Mouse (Mus musculus) cerebellum, postnatal 14 days (tissue): ENCODE results near the gene Chml.

Experiments
- DNase-seq, 2 experiments: peaks; one replicate each; pipeline ENCODE4 v3.0.0; 2021; ENCODE audit warnings: mixed read lengths in 2 of 2

Chml gene

DNA sequence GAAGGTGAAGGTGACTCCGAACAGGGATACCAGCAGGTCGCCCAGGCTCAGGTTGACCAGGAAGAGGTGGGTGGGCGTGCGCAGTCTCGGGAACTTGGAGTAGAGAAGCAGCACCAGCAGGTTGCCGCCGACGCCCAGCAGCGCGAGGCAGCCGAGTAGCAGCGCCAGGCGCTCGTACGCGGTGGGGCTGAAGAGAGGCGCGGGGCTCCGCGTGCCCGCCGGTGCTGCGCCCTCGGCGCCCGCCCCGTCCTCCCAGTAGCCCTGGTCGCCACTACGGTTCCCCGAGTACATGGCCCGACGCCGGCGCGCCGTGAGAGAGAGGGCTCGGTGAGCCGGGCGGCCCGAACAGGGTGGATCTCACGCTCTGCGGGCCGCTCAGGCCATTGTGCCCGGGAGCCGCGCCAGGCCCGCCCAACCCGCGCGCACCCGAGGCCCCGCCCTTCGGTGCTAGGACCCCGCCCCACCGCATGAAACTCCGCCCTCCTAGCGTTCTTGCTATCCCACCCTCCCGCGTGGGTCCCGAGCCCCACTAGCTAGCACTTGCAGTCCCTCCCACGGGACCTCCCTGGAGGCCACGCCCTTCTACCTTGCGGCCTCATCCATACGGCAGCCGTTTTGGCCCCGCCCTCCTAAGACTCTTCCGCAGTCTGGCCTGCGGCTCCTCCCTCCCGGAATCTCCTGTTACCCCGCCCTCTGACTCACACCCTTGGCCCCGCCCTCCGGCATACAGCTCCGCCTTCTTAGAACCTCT, at the start of gene Chml, which contains the start of gene Opn3:
TSS of gene Chml (minus strand) at position 656 of the 751 bp plus-strand sequence.
TSS of gene Opn3 (minus strand) at position 531 of the 751 bp plus-strand sequence.
- DNase-seq = peak; percentile 98 to 99

DNA sequence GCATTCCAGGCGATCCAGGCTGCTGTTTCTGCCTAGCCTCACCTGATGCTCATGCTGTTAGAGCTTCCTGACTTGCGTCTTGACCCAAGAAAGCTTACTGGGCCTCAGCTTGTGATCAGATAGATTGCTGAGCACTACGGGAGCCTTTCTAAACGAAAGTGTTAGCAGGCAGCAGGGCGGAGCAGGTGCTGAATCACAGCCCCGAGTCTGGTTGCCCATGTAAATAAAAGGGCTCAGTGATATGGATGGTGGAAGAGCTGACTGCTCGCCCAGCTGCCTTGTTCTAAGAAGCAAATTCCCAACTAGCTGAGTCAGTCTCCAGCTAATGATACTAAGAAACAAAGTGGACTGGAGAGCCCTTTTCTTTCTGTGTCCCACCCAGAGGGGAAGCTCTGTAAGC, 33.1 kb upstream of the Chml start:
- DNase-seq = no peak

DNA sequence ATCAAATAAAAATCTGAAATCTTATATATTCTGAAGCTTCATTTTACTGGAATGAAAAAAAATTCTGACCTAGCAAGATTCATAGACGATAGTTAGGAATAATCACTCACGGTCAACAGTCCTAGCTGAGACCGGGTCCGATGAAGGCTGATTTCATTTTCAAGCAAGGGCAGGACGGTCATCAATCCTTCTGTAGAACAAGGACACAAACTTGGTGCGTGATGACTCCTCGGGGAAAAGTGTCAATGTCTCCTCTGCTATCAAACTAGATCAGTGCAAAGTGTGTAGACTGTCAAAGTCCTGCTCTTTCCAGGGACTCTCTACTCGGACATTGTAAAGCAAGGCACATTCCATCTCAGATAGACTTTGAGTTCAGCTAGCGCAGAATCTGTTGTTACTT, 24.1 kb upstream of the Chml start:
- no peak for DNase-seq

DNA sequence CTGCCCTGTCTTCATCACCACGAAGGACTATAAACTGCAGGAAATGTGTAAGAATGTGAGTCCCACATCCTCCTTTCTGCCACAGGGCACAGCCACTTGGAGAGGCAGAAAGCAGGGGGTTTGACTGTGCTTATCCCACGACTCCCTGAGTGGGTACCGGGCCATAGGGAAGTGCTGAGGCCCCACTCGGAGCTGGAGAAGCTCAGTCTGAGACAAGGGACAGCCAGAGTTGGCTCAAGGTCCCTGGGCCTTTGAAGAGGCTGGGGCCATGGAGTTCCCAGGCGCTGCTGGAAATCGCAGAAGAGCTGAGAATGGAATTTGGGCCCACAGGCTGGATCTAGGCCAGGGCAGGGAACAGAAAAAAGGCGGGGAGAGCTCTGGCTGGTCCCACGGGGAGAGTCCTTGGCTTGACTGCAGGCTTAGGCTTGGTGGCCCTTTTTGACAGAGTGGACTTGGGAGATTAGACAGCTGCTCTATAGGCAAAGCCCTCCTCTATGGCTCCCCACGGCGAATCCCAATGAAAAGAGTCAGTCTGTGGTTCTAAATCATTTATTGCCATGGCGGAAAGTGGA, 19.7 kb upstream of the Chml start:
- DNase-seq = no peak

DNA sequence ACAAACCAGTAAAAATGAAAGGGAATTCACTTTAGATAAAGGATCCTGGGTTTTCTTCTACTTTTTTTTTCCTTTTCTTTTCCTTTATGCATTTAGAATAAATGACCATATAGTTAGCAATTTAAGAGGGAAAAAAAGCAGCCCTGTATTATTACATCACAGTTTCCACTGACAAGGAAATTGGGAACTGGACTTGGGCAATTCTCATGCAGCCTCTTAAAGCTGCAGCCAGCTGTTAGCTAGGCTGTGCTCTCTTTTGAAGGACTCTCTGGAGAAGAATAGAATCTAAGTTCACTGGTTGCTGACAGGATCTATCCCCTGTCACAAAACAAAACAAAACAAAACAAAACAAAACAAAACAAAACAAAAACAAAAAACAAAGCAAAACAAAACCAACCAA, 15.3 kb upstream of the Chml start:
- DNase-seq = no peak

DNA sequence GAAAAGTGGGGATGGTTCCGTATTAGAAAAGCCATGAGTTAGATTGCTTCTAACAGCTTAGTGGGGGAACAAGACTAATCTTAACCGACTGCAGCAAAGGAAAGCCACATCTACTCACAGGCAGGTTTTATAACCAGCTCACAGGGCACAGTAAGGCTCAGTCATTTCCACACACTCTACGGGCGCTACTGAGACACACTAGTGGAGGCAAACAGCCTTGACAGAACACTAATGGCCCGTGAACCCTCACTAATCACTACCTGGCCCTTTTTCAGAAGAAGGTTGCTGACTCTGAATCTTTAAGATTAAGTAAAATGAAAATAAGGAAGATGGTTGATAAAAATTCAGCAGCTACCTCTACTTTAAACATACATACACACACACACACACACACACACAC, 14.9 kb upstream of the Chml start:
- DNase-seq = no peak

DNA sequence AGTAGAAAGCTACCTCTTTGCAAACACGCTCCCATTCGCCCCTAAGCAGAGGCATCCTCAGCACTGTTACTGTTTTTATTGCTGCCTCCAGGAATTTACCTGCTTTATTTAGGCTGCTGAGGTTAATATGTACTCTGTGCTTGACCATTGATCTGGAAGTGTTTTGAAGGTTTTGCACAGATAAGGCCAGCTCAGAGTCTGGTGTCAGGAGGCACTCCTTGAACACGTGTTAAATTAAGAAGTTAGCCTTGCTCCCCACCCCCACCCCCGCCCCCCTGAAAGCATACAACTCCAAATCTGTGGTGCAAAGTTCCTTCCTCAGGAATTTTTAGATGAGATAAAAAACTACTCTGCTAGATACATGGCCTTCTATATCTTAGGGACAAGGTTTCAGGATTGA, 8.4 kb upstream of the Chml start:
- no peak for DNase-seq

DNA sequence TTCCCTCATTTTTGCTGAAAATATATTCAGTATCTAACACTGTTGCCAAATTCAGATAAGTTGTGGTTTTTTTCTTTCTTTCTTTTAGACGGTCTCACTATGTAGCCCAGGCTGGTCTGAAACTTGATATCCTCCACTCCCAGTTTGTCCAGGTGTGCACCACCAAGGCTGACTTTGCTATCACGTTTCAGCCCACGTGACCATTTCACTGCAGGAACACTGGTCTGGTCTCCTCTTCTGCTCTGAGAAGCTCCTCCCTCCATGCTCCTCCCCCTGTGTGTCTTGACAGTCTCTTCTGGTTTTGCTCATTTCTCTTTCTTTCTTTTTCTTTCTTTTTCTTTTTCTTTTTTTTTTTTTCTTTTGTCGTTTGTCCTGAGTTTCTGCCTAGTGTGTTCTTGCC, 7.1 kb upstream of the Chml start:
- DNase-seq = no peak

DNA sequence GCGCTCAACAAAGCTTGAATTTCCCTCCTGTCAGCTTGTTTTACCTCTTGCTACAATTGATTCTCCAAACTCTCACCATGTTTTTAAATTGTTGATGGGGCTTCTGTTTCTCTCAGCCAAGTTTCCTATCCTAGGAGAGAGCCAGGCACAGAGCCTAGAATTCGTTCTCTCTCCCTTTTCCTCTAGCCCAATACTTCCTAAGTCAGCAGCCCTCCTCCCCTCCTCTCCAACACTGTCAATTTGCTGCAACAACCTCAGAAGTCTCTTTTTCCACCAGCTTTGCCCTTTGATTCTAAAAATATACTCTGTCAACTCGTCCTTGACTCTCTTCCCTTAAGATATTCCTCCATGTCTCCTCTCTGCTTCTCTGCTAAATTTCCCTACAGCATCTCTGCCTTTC, 6.7 kb upstream of the Chml start:
- no peak for DNase-seq

DNA sequence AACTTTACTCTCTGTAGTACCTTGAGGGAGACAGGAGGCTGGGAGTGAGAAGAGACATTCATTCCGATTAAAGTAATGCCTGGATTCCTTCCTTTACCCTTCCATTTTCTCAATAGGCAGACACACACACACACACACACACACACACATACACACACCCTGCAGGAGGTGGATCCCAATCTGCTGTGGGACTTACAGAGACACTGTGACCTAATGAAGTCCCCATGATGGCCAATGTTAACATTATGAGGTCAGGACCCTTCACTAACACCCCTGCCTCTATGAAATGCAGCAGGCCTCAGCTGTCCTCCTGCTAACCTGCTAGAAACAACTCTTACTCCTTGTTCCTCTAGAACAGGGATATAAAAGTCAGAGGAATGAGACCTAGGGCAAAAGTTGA, 5.6 kb upstream of the Chml start, which contains the start of gene Wdr64:
TSS of gene Wdr64 (plus strand) at position 301 of the 400 bp plus-strand sequence.
- no peak for DNase-seq

DNA sequence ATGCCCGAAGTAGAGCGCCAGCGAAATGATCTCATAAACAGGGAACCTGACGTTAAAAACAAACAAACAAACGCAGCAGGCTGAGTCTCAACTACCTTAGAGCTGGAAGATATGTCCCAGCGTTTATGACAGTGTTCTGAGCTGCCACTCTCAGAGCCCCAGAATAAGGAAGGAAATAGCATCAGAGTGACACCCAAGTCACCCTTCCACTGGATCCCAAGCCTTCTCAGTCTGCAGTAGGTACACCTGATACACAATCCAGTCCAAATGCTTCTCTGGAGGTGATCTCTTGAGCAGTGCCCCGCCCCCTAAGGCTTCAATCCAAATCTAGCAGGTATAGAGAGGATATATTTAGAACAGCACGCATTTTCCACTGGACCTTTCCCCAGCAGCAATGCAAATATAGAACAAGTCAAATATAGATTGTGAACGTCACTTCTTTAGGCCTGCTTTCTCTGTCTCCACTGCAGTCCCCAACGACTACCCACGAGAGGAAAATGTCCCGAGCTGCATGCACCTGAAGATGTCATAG, 794 bp upstream of the Chml start:
- DNase-seq = peak; percentile 24 to 33

DNA sequence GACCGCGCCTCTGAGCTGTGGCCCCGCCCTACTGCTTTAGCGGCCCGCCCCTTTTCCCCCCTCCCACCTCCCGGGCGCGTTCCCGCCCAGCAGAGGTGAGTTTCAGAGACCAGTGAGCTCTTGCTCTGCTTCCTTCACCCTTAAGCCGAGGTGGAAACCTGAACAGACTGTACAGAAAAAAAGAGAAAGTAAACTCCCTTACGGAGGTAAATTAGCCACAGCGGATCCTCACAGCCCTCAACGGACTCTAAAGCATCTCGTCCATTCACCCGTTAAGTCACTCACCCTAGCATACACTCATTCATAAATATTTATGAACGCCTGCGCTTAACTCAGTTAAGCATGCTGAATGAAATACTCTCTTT, 278 bp upstream of the Chml start:
- no peak for DNase-seq

DNA sequence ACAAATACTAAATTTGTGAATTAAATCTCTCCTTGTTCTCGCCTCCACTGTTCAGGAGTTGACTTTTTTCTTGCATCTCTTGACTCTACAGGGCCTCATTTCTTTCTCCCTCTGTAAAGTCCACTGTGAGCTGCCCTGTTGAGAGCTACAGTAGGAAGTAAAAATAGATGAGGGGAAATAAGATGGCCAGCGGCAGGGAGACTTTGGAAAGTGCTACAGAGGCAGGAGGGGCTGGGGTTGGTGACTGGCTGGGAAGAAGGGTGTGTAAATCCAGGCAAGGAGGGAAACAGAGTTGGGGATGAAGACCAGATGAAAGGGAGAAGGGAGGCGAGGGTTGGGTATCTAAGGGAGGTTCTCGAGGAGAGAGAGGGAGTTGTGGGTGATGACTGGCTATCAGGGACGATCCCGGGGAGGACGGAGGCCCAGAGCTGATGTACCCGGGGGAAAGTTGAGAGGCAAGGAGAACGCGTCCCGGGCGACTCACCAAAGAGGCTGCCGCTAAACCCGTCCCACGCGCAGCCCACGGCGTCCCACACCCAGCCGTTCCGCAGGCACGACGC, 935 bp downstream of the Chml start:
- DNase-seq = peak; percentile 6 to 16

DNA sequence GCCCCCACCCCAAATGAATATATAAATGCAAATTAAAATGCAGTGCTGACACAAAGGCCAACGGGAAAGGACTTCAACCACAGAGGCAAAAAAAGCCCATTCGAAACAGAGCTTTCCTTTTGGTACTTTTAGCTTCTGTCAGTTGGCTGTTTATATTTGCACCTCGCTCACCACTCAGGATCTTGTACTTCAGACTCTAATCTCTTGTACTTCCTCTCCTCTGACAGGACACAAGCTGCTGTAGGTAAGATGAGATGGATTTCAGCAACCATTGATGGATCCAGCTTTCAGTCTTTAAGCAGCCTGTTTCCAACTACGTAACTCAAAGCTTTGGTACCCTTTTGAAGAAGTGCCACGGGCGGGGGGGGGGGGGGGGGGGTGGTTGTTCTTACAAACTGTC, 11.7 kb downstream of the Chml start:
- no peak for DNase-seq

DNA sequence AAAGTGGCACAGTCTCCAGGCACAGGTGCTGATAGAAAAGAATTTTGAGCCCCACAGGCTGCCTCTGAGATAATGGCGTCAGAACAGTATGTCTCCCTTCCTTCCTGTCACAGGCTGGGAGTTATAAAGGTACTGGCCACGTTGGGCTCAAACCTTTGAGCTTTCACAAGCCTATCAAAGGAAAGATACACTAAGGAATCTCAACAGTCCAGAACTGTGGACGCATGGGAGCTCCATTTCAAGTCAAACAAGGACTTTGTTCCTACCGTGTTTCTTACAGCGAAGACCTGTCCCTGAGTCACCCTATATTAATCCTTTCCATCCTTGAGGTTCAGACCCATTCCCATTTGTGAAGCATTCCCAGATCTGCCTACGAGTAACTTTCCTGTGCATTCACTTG, 15.2 kb downstream of the Chml start:
- DNase-seq = no peak

DNA sequence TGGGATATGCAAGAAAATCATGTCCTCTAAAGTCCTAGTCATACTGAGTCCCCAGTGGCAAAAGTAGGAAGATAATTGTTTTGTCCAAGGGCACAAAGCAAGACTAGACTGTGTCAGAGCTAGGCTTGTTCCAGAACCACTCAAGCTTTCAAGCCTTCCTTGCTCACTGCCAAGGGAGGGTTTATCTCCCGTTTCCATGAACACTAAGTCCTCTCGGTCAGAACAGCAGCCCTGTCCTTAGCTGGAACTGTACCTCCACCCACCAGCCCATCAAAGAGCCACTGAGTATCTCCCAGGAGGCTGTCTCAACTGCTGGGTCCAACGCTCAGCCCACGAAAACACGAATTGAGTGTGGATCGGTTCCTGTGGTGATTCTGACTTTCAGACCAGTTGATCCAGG, 17.6 kb downstream of the Chml start:
- DNase-seq = no peak

DNA sequence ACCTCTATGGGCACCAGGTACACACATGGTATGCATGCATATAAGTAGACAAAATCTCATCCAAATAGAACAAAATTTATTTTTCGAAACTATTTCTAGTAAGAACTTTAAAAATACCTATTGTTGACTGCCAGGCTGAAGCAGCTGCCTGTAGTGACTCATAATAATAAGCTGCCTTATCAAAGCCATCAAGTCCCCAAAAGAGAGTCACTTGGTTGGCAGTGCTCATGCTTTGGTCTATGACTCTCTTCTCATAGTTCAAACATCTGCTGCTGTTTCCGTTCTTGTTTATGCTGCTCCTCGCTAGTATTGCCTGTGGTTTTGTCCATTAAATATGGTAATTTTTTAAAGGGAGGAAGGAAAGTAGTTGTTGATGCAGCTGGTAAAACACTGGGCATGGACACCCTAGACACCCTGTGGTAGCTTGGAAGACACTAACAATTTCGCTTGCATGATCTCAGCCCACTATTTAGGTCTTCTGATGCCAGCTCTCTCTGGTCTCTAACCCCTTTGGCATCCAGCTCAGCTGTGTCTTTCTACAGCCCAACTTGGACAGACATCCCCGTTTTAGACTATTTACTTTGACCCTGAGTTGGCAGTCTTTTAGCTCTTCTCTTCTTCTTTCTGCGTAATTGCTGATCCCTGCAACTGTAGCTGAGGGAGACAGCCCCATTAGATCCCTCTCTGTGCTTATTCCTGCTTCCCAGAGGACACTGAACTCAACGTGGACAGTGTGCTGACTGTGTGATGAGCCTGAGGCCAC, 19.0 kb downstream of the Chml start:
- no peak for DNase-seq

DNA sequence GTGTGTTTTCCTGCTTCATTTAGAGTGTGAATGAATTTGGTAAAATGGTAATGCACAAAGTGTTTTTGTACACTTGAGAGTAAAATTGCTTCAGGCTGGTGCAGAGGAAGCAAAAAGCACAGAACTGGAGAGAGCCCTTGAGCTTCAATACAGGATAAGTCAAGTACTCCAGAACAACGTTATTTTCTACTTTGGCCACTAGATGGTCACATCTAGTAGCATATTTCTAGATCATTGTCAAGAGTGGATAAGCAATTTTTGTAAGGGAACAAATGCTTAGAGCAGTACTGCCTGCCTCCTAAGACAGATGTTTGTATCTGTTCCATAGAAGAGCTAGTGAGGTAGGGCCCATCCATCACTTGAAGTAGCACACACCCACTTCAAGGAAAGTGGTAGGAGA, 21.1 kb downstream of the Chml start:
- no peak for DNase-seq

DNA sequence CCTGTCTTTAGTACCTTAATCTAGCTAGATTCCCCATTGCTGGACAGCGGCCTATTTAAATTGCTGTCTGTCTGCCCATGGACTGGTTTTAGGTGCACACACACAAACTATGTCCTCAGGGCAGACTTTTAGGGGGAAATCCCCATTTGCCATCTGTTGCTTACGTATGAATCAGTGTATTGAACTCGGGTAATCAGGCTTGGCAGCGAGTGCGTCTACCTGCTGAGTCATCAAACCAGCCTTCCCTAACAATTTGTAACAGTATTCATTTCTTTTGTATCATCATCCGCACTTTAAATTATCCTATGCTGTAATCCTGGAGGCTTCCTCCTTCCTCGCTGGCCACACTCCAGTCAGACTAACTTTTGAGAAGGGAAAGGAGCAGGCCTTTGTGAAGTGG, 22.7 kb downstream of the Chml start:
- DNase-seq = no peak

DNA sequence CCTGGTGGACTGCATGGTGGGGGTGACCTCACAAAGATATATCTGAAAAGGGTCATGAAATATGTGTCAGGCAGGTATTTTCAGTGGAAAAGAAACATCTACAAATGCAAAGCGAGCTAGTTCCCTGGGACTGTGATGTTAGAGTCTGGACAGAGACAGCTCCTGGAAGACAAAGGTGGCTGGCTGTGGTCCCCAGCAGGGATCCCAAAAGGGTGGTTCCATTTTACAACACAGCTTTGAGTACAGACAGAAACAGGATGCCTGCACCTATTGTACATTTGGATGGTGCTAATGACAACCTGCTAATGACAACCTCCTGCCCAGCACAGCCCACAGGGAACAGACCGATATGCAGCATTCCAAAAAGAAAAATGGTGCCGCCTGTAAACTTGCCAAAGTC, 23.2 kb downstream of the Chml start:
- no peak for DNase-seq

DNA sequence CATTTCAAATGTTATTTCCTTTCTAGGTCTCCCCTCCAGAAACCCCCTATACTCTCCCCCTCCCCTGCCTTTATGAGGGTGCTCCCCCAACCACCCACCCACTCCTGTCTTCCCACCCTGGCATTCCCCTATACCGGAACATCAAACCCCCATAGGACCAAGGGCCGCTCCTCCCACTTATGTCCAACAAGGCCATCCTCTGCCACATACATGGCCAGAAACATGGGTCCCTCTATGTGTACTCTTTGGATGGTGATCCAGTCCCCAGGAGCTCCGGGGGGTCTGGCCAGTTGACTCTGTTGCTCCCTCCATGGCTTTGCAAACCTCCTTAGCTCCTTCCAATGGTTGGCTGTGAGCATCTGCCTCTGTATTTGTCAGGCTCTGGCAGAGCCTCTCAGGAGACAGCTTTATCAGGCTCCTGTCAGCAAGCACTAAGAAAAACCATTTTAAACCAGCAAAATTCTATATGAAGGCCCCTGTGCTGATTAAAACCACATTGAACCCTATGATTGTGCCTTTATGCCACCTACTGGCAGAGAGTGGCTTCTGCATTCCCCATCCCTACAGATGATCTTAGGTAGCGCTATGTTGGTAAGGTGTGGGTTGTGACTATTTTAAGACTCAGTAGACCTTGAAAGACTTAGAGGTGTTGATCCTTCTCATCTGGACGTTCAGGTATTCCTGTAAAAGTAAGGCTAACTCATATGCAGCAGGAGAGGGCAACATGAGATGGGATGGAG, 23.9 kb downstream of the Chml start:
- peak; percentile 18 to 22 for DNase-seq

DNA sequence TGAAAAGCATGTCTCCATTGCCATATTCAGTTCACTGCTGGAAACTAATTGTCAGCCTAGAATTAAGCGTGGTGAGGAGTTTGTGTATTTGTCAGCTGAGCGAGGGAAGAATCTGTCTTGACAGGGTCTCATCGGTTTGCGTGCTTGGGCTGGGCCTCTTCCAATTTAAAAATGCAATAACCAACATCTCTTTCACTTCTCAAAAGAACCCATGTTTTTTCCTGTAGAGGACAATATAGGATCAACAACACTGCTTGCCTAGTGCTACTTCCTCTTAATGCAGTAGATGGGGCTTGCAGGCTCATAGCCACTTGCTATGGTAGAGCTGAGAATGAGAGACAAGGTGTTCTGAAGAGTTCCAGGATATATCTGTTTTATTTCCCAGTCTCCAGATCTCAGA, 32.8 kb downstream of the Chml start:
- no peak for DNase-seq

DNA sequence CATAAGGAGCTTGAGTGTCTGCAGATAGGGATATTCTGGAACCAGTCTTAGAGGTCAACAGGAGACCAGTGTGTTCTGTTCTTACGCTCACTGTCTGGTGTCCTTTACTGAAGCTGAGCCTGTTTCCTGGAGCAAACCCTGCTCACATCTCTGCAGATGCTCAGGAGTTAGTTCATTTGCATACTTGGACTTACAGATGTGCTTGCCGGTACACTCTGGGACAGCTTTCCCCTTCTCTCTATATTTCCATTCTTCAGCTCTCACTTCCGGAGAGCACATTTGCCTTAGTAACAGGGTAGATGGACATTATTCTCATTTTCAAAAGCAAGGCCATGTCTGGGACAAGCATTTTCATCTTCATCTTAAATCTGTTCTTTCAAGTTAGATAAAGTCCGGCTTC, 44.1 kb downstream of the Chml start:
- no peak for DNase-seq
